Mouse (Mus musculus): ENCODE data around the gene Crtam. TPM values are rescaled to one million over a fixed set of nuclear protein-coding genes. Genes with fewer than 3 reads are reported as not detected.

The Crtam gene
- polyA plus RNA-seq, 1 experiment, result 6.8 TPM

DNA sequence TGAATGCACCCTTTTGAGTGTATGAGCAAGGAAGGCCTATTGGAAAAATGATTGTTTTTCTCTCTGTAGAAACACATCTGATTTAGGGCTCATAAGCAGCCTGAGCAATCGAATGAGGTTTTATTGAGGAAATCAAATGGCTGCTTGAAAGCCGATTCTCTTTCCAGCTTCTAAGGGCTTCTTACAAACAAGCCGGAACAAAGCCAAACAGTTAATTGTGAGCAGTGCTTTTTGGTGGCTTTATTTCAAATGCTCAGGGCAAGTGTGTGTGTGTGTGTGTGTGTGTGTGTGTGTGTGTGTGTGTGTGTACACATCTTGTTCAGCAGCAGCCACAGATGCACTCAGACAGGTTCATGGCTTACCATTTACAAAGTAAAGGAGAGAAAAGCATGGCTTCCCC, 43.0 kb downstream of the Crtam start:
- WGBS, result 81% methylated on average over 3 of the region's 3 CpGs
- H3K27ac ChIP-seq (ENCODE audit: control insufficient read depth, insufficient read depth, low read depth, low read length, poor library complexity), result no peak overlapping the region
- no peaks in the 10 kb centered on the region for H3K4me1 ChIP-seq (ENCODE audit: control insufficient read depth, insufficient read depth, low read length)
- TF ChIP-seq POLR2A (IDR thresholded peaks at IDR 0.05; ENCODE audit: borderline replicate concordance, control insufficient read depth, low read depth, low read length), result no peak
- no peak for TF ChIP-seq CTCF (IDR thresholded peaks at IDR 0.05; ENCODE audit: control insufficient read depth, insufficient read depth, low read length)
- H3K4me3 ChIP-seq (replicated peaks; ENCODE audit: control insufficient read depth, low read depth, low read length), result no peak overlapping the region

DNA sequence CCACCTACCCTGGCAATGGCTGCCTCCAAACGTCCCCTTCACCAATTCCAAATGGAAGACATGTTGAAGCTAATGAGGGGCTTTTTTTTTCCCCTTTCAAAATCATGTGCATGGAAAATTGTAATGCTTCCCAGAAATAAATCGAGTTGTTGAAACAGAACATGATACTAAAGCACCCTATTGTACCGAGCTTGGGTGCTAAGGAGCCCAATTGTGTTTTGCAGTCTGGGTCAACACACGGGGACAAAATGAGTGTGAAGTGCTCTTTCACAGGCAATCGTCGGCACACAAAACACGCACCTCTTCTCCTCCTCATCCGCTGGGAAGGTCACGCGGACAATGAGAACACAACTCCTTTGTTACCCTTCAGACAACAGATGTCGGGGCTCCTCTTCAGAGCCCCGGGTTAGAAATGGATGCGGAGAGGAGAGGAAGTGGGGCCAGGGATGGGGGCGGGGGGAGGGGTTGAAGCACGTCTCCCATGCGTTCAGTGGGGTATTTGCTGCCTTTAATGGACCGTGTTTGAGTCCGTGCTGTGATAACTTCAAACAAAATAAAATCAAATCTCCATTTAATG, 55.3 kb downstream of the Crtam start:
- H3K4me3 ChIP-seq (replicated peaks; ENCODE audit: control insufficient read depth, low read depth, low read length), result no peak overlapping the region
- no peak overlapping the region for H3K27ac ChIP-seq (ENCODE audit: control insufficient read depth, insufficient read depth, low read depth, low read length, poor library complexity)
- no peaks in the 10 kb centered on the region for H3K4me1 ChIP-seq (ENCODE audit: control insufficient read depth, insufficient read depth, low read length)
- TF ChIP-seq POLR2A (IDR thresholded peaks at IDR 0.05; ENCODE audit: borderline replicate concordance, control insufficient read depth, low read depth, low read length) (no peak), CTCF (IDR thresholded peaks at IDR 0.05; ENCODE audit: control insufficient read depth, insufficient read depth, low read length) (no peak)
- WGBS, result 73% methylated on average over 18 of the region's 18 CpGs

DNA sequence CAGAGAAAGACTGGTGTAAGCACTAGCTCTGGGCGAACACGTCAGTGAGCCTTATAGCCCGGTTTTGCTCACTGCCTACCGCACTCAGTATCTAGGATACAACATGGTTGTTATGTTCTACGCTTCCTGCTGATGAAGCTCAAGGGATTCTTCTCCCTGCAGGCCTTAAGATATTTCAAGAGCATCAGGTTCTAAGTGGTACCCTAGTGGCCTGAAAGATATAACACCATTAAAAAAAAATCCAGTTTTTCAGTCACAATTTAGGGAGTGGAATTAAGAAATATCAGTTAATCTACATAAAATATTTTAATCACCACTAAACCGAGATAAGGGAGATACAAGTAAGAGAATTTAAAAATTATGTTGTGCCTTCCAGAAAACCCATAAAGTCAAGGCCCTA, 56.0 kb downstream of the Crtam start:
- Histone ChIP-seq H3K27ac (ENCODE audit: control insufficient read depth, insufficient read depth, low read depth, low read length, poor library complexity) (no peak overlapping the region), H3K4me1 (ENCODE audit: control insufficient read depth, insufficient read depth, low read length) (no peaks in the 10 kb centered on the region), H3K4me3 (replicated peaks; ENCODE audit: control insufficient read depth, low read depth, low read length) (no peak overlapping the region)
- whole genome bisulfite sequencing, result 85% methylated on average over 6 of the region's 6 CpGs
- TF ChIP-seq POLR2A (IDR thresholded peaks at IDR 0.05; ENCODE audit: borderline replicate concordance, control insufficient read depth, low read depth, low read length) (no peak), CTCF (IDR thresholded peaks at IDR 0.05; ENCODE audit: control insufficient read depth, insufficient read depth, low read length) (no peak)

DNA sequence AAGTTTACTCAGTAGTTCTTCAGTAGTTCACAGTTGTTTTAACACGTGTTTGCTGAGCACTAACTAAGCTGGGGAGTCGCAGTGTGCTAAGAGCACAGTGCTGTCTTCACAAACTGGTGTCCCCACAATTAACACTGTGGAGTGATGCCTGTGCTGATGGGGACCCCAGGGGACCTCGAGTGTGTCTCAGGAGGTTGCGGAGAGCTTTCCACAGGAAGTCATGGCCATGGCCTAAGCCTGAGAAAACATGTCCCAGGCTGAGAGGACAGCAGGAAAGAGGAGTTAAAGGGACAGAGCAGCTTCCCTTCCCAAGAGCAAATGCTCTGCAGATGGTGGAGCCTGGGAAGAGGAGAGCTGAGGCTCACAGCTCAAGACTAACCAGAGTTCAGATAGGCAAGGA, 57.3 kb downstream of the Crtam start:
- Histone ChIP-seq H3K4me1 (ENCODE audit: control insufficient read depth, insufficient read depth, low read length) (no peaks in the 10 kb centered on the region), H3K27ac (ENCODE audit: control insufficient read depth, insufficient read depth, low read depth, low read length, poor library complexity) (no peak overlapping the region), H3K4me3 (replicated peaks; ENCODE audit: control insufficient read depth, low read depth, low read length) (no peak overlapping the region)
- TF ChIP-seq POLR2A (IDR thresholded peaks at IDR 0.05; ENCODE audit: borderline replicate concordance, control insufficient read depth, low read depth, low read length), result no peak
- no peak for TF ChIP-seq CTCF (IDR thresholded peaks at IDR 0.05; ENCODE audit: control insufficient read depth, insufficient read depth, low read length)
- 55% methylated on average over 4 of the region's 4 CpGs for WGBS

DNA sequence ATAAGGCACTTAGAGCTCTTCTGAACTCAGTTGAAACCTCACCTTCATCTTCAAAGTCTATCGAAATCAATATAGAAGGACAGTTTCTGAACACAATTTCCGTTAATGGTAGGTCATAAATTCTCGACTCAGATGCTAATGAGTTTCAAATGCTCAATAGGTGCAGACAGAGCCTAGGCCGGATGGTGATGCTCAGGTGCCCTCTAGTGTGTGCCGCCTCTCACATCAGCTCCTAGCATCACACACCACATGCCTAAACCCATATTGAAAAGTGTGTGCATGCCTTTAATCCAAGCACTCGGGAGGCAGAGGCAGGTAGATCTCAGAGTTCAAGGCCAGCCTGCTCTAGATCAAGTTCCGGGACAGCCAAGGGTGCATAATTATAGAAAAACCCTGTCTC, 67.0 kb downstream of the Crtam start:
- WGBS, result 58% methylated on average over 7 of the region's 7 CpGs
- TF ChIP-seq CTCF (IDR thresholded peaks at IDR 0.05; ENCODE audit: control insufficient read depth, insufficient read depth, low read length) (peak; percentile 19; the same call in 1 of the 2 replicates), POLR2A (IDR thresholded peaks at IDR 0.05; ENCODE audit: borderline replicate concordance, control insufficient read depth, low read depth, low read length) (no peak)
- Histone ChIP-seq H3K4me3 (replicated peaks; ENCODE audit: control insufficient read depth, low read depth, low read length) (no peak overlapping the region), H3K4me1 (ENCODE audit: control insufficient read depth, insufficient read depth, low read length) (no peaks in the 10 kb centered on the region), H3K27ac (ENCODE audit: control insufficient read depth, insufficient read depth, low read depth, low read length, poor library complexity) (no peak overlapping the region)

DNA sequence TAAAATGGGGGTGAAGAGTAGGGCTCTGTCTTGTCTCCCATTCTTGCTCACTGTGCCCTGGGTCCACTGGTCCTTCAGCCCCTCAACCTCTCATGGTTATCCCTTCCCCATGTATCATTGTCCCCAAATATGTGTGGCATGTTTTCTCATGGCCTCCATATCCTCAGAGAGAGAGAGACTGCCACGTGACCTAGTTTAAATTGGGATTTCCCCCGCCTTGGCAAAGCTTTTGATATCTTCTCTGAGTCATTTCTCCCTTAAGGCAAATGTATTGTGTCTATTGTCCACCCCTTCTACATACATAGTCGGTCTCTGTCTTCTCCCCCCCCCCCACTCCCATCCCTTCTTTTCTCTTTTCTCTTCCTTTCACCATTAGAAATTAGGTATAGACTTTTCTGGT, 71.1 kb downstream of the Crtam start:
- Histone ChIP-seq H3K27ac (ENCODE audit: control insufficient read depth, insufficient read depth, low read depth, low read length, poor library complexity) (no peak overlapping the region), H3K4me1 (ENCODE audit: control insufficient read depth, insufficient read depth, low read length) (no peaks in the 10 kb centered on the region), H3K4me3 (replicated peaks; ENCODE audit: control insufficient read depth, low read depth, low read length) (no peak overlapping the region)
- TF ChIP-seq POLR2A (IDR thresholded peaks at IDR 0.05; ENCODE audit: borderline replicate concordance, control insufficient read depth, low read depth, low read length) (no peak), CTCF (IDR thresholded peaks at IDR 0.05; ENCODE audit: control insufficient read depth, insufficient read depth, low read length) (no peak)
- WGBS, result 68% methylated on average over 3 of the region's 3 CpGs

DNA sequence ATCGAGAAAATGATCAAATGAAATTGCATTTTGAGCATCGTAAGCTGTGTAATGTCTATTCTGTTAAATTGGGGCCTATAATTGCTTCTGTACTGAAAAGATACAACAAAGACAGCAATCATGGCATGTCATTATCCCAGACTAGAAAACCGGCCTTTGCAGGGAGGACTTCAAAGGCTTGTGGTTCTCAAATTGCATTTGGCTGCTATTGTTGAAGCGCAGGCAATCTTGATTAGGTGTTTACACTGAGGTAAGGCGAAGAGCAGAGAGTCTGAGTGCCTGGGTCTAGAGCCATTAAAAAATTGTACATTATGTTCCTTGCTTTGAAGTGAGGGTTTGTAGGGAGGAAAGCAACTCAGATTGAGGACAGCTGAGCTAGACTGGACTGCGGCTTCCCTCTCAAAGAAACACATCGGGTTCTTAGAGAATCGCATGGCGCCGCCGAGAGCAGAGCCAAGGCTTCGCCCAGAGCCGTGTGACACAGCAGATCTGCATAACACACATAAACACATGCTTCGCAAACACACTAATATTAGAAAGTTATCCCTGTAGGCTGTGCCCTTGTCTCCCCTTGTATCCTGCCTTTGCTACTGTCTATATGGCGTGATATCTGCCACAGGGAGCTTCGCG, 77.0 kb downstream of the Crtam start:
- TF ChIP-seq POLR2A (IDR thresholded peaks at IDR 0.05; ENCODE audit: borderline replicate concordance, control insufficient read depth, low read depth, low read length), result no peak
- TF ChIP-seq CTCF (IDR thresholded peaks at IDR 0.05; ENCODE audit: control insufficient read depth, insufficient read depth, low read length), result no peak
- H3K4me3 ChIP-seq (replicated peaks; ENCODE audit: control insufficient read depth, low read depth, low read length), result no peak overlapping the region
- WGBS, result 84% methylated on average over 17 of the region's 17 CpGs
- H3K4me1 ChIP-seq (ENCODE audit: control insufficient read depth, insufficient read depth, low read length), result no peaks in the 10 kb centered on the region
- H3K27ac ChIP-seq (ENCODE audit: control insufficient read depth, insufficient read depth, low read depth, low read length, poor library complexity), result no peak overlapping the region

Other genes with a start within 250 kb of the Crtam start
- 397 and 805 TPM in 2 replicates for gene Hspa8, start 203.6 kb downstream of the Crtam start, polyA plus RNA-seq (2011; ENCODE audit: insufficient read depth, insufficient read length, low replicate concordance, missing spikeins)
- not detected in 2 replicates for gene Bsx, start 130.5 kb downstream of the Crtam start, polyA plus RNA-seq (2011; ENCODE audit: insufficient read depth, insufficient read length, low replicate concordance, missing spikeins)
- 0.82 and 3.4 TPM in 2 replicates for gene Jhy, start 40.5 kb downstream of the Crtam start, polyA plus RNA-seq (2011; ENCODE audit: insufficient read depth, insufficient read length, low replicate concordance, missing spikeins)
- gene Ubash3b, start 157.1 kb upstream of the Crtam start, polyA plus RNA-seq (2011; ENCODE audit: insufficient read depth, insufficient read length, low replicate concordance, missing spikeins), result 11.5 and 33.4 TPM in 2 replicates

All from bone marrow, adult 2 months (tissue).